Mouse (Mus musculus): ENCODE measurements around the gene Fignl1.

DNA sequence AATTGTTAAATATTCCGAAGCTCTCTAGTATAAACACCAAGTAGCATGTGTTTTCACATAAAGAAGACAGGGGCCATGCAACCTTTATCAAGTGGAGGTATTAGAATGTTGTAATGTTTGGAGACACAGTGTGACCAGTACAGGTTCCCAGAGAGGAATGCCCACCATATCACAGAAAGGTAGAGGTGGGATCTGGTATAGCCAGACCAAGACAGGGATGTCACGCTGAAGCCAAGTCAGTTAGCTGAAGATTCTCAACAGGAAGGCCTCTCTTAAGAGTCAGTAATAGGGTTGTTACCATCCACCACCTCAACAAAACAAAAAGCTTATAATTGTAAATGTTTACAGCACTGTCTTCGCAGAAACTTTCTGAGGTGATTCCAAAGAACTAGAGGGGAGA, 38.1 kb downstream of the Fignl1 start:
- TF ChIP-seq POLR2A (IDR thresholded peaks at IDR 0.05; ENCODE audit: low read depth, low read length) (no peak), CTCF (IDR thresholded peaks at IDR 0.05; ENCODE audit: borderline replicate concordance, insufficient read depth, low read length) (no peak)

All from embryonic fibroblast, embryonic 13.5 days (primary cell).